Mouse (Mus musculus): ENCODE measurements around the gene Dlg5. TPM values are rescaled to one million over a fixed set of nuclear protein-coding genes. Genes with fewer than 3 reads are reported as not detected.

Gene Dlg5
- polyA plus RNA-seq, 1 experiment from 2014 or later, result 11.3 TPM

- WGBS, result 87% methylated on average over 7 of the region's 7 CpGs
- H3K4me1 ChIP-seq, result no peaks in the 10 kb centered on the region
- H3K27ac ChIP-seq (replicated peaks), result no peak overlapping the region
- H3K9me3 ChIP-seq (replicated peaks), result no peaks in the 10 kb centered on the region
- no peak overlapping the region for H3K4me3 ChIP-seq
- H3K36me3 ChIP-seq, result peaks cover 62% of the 10 kb centered on the region
- H3K27me3 ChIP-seq (ENCODE audit: low read depth, poor library complexity, severe bottlenecking), result no peaks in the 10 kb centered on the region
- no peak for DNase-seq (ENCODE audit: low spot score)
Observed at GRCm38 (mm10) chr14:24134623-24135290, 111.0 kb downstream of the Dlg5 start.

- 90% methylated on average over 8 of the region's 8 CpGs for WGBS
- H3K36me3 ChIP-seq, result peaks cover 53% of the 10 kb centered on the region
- H3K4me3 ChIP-seq, result no peak overlapping the region
- no peaks in the 10 kb centered on the region for H3K9me3 ChIP-seq (replicated peaks)
- DNase-seq (ENCODE audit: low spot score), result no peak
- no peaks in the 10 kb centered on the region for H3K27me3 ChIP-seq (ENCODE audit: low read depth, poor library complexity, severe bottlenecking)
- no peaks in the 10 kb centered on the region for H3K4me1 ChIP-seq
- no peak overlapping the region for H3K27ac ChIP-seq (replicated peaks)
Observed at GRCm38 (mm10) chr14:24133801-24134200, 111.9 kb downstream of the Dlg5 start.

- H3K27ac ChIP-seq (replicated peaks), result no peak overlapping the region
- DNase-seq (ENCODE audit: low spot score), result peak; percentile 30
- 60% methylated on average over 4 of the region's 4 CpGs for WGBS
Observed at GRCm38 (mm10) chr14:24132092-24132491, 113.6 kb downstream of the Dlg5 start.

GRCm38 (mm10) chr14:24125069-24125468, 120.7 kb downstream of the Dlg5 start:
- no peaks in the 10 kb centered on the region for H3K9me3 ChIP-seq (replicated peaks)

More at GRCm38 (mm10) chr14:24132092-24132491, 113.6 kb downstream of the Dlg5 start:
- H3K4me3 ChIP-seq, result no peak overlapping the region
- H3K27me3 ChIP-seq (ENCODE audit: low read depth, poor library complexity, severe bottlenecking), result no peaks in the 10 kb centered on the region
- no peaks in the 10 kb centered on the region for H3K4me1 ChIP-seq
- no peaks in the 10 kb centered on the region for H3K9me3 ChIP-seq (replicated peaks)
- H3K36me3 ChIP-seq, result peaks cover 35% of the 10 kb centered on the region

GRCm38 (mm10) chr14:24124171-24124570, 121.5 kb downstream of the Dlg5 start:
- H3K36me3 ChIP-seq, result no peaks in the 10 kb centered on the region
- no peaks in the 10 kb centered on the region for H3K27me3 ChIP-seq (ENCODE audit: low read depth, poor library complexity, severe bottlenecking)
- 79% methylated on average over 1 of the region's 1 CpGs for WGBS
- H3K4me1 ChIP-seq, result no peaks in the 10 kb centered on the region
- no peak overlapping the region for H3K4me3 ChIP-seq
- no peak for DNase-seq (ENCODE audit: low spot score)
- no peak overlapping the region for H3K27ac ChIP-seq (replicated peaks)
- H3K9me3 ChIP-seq (replicated peaks), result no peaks in the 10 kb centered on the region

More at GRCm38 (mm10) chr14:24125069-24125468, 120.7 kb downstream of the Dlg5 start:
- H3K27me3 ChIP-seq (ENCODE audit: low read depth, poor library complexity, severe bottlenecking), result no peaks in the 10 kb centered on the region
- 82% methylated on average over 2 of the region's 2 CpGs for WGBS
- H3K36me3 ChIP-seq, result no peaks in the 10 kb centered on the region
- no peak for DNase-seq (ENCODE audit: low spot score)
- H3K27ac ChIP-seq (replicated peaks), result no peak overlapping the region
- no peak overlapping the region for H3K4me3 ChIP-seq
- no peaks in the 10 kb centered on the region for H3K4me1 ChIP-seq

- H3K4me1 ChIP-seq, result no peaks in the 10 kb centered on the region
- no peaks in the 10 kb centered on the region for H3K27me3 ChIP-seq (ENCODE audit: low read depth, poor library complexity, severe bottlenecking)
- H3K36me3 ChIP-seq, result no peaks in the 10 kb centered on the region
- DNase-seq (ENCODE audit: low spot score), result no peak
- no peaks in the 10 kb centered on the region for H3K9me3 ChIP-seq (replicated peaks)
- no peak overlapping the region for H3K4me3 ChIP-seq
- H3K27ac ChIP-seq (replicated peaks), result no peak overlapping the region
- WGBS, result 90% methylated on average over 2 of the region's 2 CpGs
Observed at GRCm38 (mm10) chr14:24106734-24107133, 139.0 kb downstream of the Dlg5 start.

- H3K4me3 ChIP-seq, result no peak overlapping the region
- H3K4me1 ChIP-seq, result no peaks in the 10 kb centered on the region
- H3K27ac ChIP-seq (replicated peaks), result no peak overlapping the region
- DNase-seq (ENCODE audit: low spot score), result no peak
- H3K27me3 ChIP-seq (ENCODE audit: low read depth, poor library complexity, severe bottlenecking), result no peaks in the 10 kb centered on the region
- no peaks in the 10 kb centered on the region for H3K36me3 ChIP-seq
- no peaks in the 10 kb centered on the region for H3K9me3 ChIP-seq (replicated peaks)
- 82% methylated on average over 4 of the region's 4 CpGs for WGBS
Observed at GRCm38 (mm10) chr14:24098828-24099227, 146.9 kb downstream of the Dlg5 start.

GRCm38 (mm10) chr14:24094656-24095055, 151.1 kb downstream of the Dlg5 start:
- Histone ChIP-seq H3K9me3 (replicated peaks) (no peaks in the 10 kb centered on the region), H3K4me1 (no peaks in the 10 kb centered on the region), H3K36me3 (no peaks in the 10 kb centered on the region), H3K27me3 (ENCODE audit: low read depth, poor library complexity, severe bottlenecking) (no peaks in the 10 kb centered on the region), H3K27ac (replicated peaks) (no peak overlapping the region), H3K4me3 (no peak overlapping the region)
- DNase-seq (ENCODE audit: low spot score), result no peak
- 100% methylated on average over 1 of the region's 1 CpGs for WGBS

GRCm38 (mm10) chr14:24093221-24093620, 152.5 kb downstream of the Dlg5 start:
- Histone ChIP-seq H3K27ac (replicated peaks) (no peak overlapping the region), H3K4me3 (no peak overlapping the region), H3K9me3 (replicated peaks) (no peaks in the 10 kb centered on the region), H3K36me3 (no peaks in the 10 kb centered on the region), H3K27me3 (ENCODE audit: low read depth, poor library complexity, severe bottlenecking) (no peaks in the 10 kb centered on the region), H3K4me1 (no peaks in the 10 kb centered on the region)
- 96% methylated on average over 4 of the region's 4 CpGs for WGBS
- no peak for DNase-seq (ENCODE audit: low spot score)

- Histone ChIP-seq H3K27me3 (ENCODE audit: low read depth, poor library complexity, severe bottlenecking) (no peaks in the 10 kb centered on the region), H3K27ac (replicated peaks) (no peak overlapping the region), H3K36me3 (no peaks in the 10 kb centered on the region), H3K4me1 (no peaks in the 10 kb centered on the region), H3K4me3 (no peak overlapping the region), H3K9me3 (replicated peaks) (no peaks in the 10 kb centered on the region)
- 88% methylated on average over 3 of the region's 3 CpGs for WGBS
- DNase-seq (ENCODE audit: low spot score), result no peak
Observed at GRCm38 (mm10) chr14:24092391-24092790, 153.3 kb downstream of the Dlg5 start.

- WGBS, result 83% methylated on average over 1 of the region's 1 CpGs
- Histone ChIP-seq H3K36me3 (no peaks in the 10 kb centered on the region), H3K27me3 (ENCODE audit: low read depth, poor library complexity, severe bottlenecking) (no peaks in the 10 kb centered on the region), H3K4me1 (no peaks in the 10 kb centered on the region), H3K4me3 (no peak overlapping the region), H3K9me3 (replicated peaks) (no peaks in the 10 kb centered on the region), H3K27ac (replicated peaks) (no peak overlapping the region)
- DNase-seq (ENCODE audit: low spot score), result no peak
Observed at GRCm38 (mm10) chr14:24090790-24091189, 154.9 kb downstream of the Dlg5 start.

- no peak for DNase-seq (ENCODE audit: low spot score)
- no peaks in the 10 kb centered on the region for H3K9me3 ChIP-seq (replicated peaks)
- 88% methylated on average over 3 of the region's 3 CpGs for WGBS
Observed at GRCm38 (mm10) chr14:24089181-24089580, 156.5 kb downstream of the Dlg5 start.

GRCm38 (mm10) chr14:24087430-24087829, 158.3 kb downstream of the Dlg5 start:
- Histone ChIP-seq H3K4me3 (no peak overlapping the region), H3K9me3 (replicated peaks) (no peaks in the 10 kb centered on the region), H3K36me3 (no peaks in the 10 kb centered on the region), H3K27me3 (ENCODE audit: low read depth, poor library complexity, severe bottlenecking) (no peaks in the 10 kb centered on the region), H3K27ac (replicated peaks) (no peak overlapping the region), H3K4me1 (peaks cover 2% of the 10 kb centered on the region)
- no peak for DNase-seq (ENCODE audit: low spot score)
- 89% methylated on average over 3 of the region's 3 CpGs for WGBS

More at GRCm38 (mm10) chr14:24089181-24089580, 156.5 kb downstream of the Dlg5 start:
- Histone ChIP-seq H3K27ac (replicated peaks) (no peak overlapping the region), H3K4me1 (no peaks in the 10 kb centered on the region), H3K36me3 (no peaks in the 10 kb centered on the region), H3K27me3 (ENCODE audit: low read depth, poor library complexity, severe bottlenecking) (no peaks in the 10 kb centered on the region), H3K4me3 (no peak overlapping the region)
